Mouse (Mus musculus): Measurements from ENCODE around the gene Arhgef6. TPM values are rescaled to one million over a fixed set of nuclear protein-coding genes. Genes with fewer than 3 reads are reported as not detected.

Gene Arhgef6
- polyA plus RNA-seq (2012; rRNA removed) = 10.8 and 14.2 TPM in 2 replicates

- DNase-seq (ENCODE audit: low read depth) = no peak
Observed at GRCm38 (mm10) chrX:57338371-57339211, at the start of gene Arhgef6. Gene Arhgef6 (minus strand): TSS chrX:57338729.

GRCm38 (mm10) chrX:57380915-57381314 is 42.4 kb upstream of the Arhgef6 start:
- no peak for DNase-seq (ENCODE audit: low read depth)

GRCm38 (mm10) chrX:57378579-57378978 is 40.0 kb upstream of the Arhgef6 start:
- no peak for DNase-seq (ENCODE audit: low read depth)

DNA sequence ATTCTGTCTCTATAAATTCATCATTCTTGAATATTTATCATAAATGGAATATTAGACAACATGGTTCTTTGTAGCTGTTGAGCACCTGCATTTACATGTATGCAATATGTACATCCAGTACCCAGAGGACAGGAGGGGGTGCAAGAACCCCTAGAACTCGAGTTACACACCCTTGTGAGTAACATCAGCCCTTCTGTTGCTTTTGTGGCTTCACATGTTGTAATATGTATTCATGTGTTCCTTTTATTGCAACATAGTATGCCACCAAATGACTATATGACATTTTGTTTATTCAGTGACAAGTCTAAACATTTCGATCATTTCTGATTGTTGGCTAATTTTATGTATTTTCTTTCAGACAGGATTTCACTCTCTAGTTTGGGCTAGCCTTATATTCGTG is 38.6 kb upstream of the Arhgef6 start:
- no peak for DNase-seq (ENCODE audit: low read depth)

GRCm38 (mm10) chrX:57374029-57374428 is 35.5 kb upstream of the Arhgef6 start:
- DNase-seq (ENCODE audit: low read depth) = no peak

- DNase-seq (ENCODE audit: low read depth) = no peak
Observed at GRCm38 (mm10) chrX:57373543-57373942, 35.0 kb upstream of the Arhgef6 start.

GRCm38 (mm10) chrX:57372965-57373364 is 34.4 kb upstream of the Arhgef6 start:
- DNase-seq (ENCODE audit: low read depth) = no peak

- no peak for DNase-seq (ENCODE audit: low read depth)
Observed at GRCm38 (mm10) chrX:57364891-57365569, 26.5 kb upstream of the Arhgef6 start.

DNA sequence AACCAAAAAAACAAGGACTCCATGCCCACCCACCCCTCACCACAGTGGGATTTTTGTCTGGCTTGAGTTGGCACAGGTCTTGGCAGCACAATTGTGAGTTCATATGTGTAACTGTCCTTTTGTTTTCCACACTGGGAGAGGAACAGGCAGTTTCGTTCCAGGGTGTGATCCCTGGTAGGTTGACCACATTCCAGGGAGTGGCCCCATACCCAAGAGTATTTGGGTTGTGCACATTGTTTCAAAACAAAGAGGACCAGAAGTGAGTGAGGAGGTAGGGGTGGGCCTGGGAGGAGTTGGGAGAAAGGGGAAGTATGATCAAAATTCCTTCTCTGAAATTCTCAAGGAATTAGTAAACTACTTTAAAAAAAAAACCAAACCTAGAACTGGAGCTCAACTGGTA is 20.8 kb upstream of the Arhgef6 start:
- DNase-seq (ENCODE audit: low read depth) = no peak

DNA sequence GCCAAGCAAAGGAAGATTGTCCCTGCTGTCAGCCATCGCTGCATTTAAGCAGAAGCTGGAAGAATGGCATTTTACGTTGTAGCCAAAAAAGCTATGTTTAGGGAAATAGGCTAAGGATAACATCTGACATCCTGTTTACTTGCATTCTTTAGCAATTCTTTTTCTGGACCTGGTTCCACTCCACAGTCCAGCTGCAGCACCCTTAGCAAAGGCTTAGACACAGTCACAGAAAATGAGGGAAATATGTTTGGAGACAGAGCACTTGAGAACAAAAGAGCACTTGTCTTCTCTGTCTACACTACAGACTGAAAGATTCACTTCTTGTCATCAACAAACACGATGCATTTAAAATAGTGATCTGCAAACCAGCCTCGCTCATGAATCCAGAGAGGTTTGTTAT is 691 bp upstream of the Arhgef6 start:
- no peak for DNase-seq (ENCODE audit: low read depth)

DNA sequence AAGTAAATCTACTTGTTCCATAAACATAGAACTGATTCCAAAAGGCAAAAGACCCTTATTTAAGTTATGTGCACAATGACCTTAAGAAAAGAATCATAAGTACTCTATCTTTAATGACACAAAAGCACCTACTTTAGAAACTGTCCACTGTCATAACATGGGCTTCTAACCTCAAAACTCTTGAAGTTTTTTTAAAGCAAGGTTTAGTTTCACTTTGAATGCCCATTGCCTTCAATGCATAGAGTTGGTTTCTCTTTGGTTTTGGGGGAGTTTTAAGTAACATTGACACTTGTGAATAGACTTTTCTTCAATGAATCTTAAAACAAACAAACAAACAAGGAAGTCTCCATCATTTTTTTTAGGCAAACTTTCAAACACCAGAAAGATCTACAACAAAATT is 947 bp downstream of the Arhgef6 start:
- no peak for DNase-seq (ENCODE audit: low read depth)

GRCm38 (mm10) chrX:57336958-57337357 is 1.6 kb downstream of the Arhgef6 start:
- DNase-seq (ENCODE audit: low read depth) = no peak

DNA sequence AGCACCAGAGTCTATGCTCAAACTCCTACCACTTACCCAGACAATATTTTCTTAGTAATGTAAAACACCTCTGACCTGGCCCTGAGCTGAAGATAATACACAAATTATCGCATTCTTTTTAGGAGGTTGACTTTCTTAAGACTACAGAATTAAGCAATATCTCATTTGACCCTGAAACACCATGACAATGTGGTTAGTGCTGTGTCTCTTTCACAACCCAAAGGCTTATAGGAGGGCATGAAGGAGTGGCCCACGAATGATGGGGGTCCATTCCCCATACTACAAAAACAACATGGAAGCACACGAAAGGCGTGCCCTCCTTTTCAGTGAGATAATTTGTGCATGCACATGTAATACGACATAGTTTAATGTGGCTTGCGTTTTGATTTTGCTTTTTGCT is 3.2 kb downstream of the Arhgef6 start:
- no peak for DNase-seq (ENCODE audit: low read depth)

GRCm38 (mm10) chrX:57327668-57328338 is 10.7 kb downstream of the Arhgef6 start:
- DNase-seq (ENCODE audit: low read depth) = no peak

DNA sequence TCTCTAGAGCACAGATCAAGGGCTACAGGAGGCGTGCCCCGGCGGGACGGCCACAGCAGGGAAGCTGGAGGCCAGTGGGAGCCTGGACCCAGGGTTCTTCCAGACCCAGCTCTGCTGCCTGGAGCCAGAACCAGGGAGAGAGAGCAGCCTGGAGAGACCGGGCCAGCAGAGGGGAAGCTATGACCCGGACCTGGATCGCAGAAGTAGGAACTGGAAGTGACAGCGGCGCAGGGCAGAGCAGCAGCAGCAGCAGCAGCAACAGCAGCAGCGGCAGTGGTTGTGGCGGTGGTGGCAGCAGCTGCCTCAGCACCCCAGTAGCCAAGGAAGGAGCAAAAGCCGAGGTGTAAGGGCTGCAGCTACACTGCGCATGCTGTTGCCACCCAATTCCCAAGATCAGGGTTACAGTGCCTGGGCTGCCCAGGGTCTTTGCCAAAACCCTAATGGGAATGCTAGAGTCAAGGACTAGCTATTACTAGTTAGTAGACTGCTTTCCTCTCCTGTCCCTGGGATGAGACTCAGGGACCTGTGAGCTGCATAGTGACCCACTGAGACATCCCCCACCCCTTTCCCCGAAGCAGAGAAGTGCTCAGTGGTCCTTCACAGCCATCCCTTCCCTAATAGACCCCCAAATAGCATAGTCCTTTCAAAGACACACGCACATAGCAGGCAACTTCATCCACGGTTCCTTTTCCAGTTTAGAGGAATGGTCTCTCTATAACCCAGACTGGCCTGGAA is 11.9 kb downstream of the Arhgef6 start:
- no peak for DNase-seq (ENCODE audit: low read depth)

GRCm38 (mm10) chrX:57325861-57326461 is 12.6 kb downstream of the Arhgef6 start:
- no peak for DNase-seq (ENCODE audit: low read depth)

DNA sequence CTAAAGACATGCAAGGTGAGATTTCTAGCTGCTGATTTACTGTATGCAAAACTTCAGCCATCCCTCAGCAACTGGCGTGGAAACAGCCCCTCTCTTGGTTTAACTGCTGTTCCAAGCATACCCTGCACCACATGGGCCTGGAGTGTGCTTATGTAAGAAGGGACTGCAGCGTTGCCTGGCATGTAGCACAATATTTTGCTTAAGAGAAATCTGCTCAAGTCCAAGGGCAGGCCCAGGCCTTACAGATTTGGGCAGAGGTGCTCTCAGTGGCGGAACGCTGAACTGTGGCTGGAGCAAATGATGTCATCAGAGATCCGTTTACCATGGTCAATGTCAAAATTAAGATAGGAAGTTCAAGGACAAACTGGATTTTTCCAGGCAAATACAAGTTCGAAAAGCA is 13.6 kb downstream of the Arhgef6 start:
- DNase-seq (ENCODE audit: low read depth) = no peak

DNA sequence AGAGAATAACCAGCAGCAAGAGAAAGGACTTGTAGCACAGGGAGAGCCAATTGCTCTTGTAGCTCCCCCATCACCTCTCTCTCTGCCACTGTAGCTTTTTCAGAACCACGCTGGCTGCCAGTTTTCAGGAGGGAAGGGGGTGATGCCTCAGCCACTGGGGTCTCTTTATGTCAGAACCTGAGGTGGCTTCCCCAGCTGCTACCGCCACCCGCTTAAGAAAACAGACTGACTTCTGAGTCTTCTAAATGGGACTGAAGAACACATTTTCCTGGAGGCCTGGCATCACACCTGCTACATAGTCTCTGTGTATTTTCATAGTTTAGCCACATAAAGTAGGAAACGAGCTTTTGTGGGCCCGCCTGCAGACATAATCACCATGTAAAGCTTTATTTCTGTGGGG is 26.5 kb downstream of the Arhgef6 start:
- DNase-seq (ENCODE audit: low read depth) = no peak

DNA sequence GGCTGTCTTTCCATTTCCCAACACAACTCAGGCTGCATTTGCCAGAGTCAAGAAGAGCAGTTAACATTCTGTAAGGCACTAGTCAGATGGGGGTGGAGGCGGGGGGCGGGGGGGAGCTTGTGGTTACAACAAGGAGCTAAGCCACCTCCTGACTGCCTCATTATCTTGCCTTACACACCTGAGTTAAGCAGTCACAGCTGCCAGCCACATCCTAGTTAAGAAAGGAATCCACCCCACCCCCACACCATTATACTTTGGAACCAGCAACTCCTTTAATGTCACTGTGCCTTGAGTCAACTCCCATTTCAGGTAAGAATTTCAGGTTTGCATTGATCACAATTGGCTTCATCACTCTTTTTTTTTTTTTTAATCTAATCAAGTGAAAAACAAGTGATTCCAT is 28.5 kb downstream of the Arhgef6 start:
- no peak for DNase-seq (ENCODE audit: low read depth)

GRCm38 (mm10) chrX:57306747-57307146 is 31.8 kb downstream of the Arhgef6 start:
- no peak for DNase-seq (ENCODE audit: low read depth)

- DNase-seq (ENCODE audit: low read depth) = no peak
Observed at GRCm38 (mm10) chrX:57304784-57305287, 33.7 kb downstream of the Arhgef6 start.
